Mouse (Mus musculus): ENCODE measurements around the gene Cd47. TPM values are rescaled to one million over a fixed set of nuclear protein-coding genes. Genes with fewer than 3 reads are reported as not detected.

Gene Cd47
- polyA plus RNA-seq, 1 experiment = 56.8 TPM

GRCm38 (mm10) chr16:49800996-49801395 lies 663 bp downstream of the Cd47 start:
- Histone ChIP-seq H3K36me3 (ENCODE audit: control insufficient read depth, insufficient read depth, low read length) (no peaks in the 10 kb centered on the region), H3K4me1 (ENCODE audit: control insufficient read depth, insufficient read depth, insufficient read length) (peaks cover 46% of the 10 kb centered on the region), H3K4me3 (ENCODE audit: extremely low read depth, insufficient read depth, insufficient read length) (no peak overlapping the region), H3K27ac (ENCODE audit: insufficient read depth, low read length) (peak overlapping the region; percentile 81), H3K27me3 (ENCODE audit: control insufficient read depth, insufficient read depth, low read length) (no peaks in the 10 kb centered on the region)
- TF ChIP-seq POLR2A (IDR thresholded peaks at IDR 0.05; ENCODE audit: low read depth, low read length) (no peak), CTCF (IDR thresholded peaks at IDR 0.05; ENCODE audit: extremely low read depth, insufficient read depth, insufficient read length, insufficient replicate concordance) (no peak)
- DNase-seq (ENCODE audit: low read depth in 1 of 2, low spot score in 2 of 2) = no peak
- 25% methylated on average over 5 of the region's 5 CpGs for WGBS

DNA sequence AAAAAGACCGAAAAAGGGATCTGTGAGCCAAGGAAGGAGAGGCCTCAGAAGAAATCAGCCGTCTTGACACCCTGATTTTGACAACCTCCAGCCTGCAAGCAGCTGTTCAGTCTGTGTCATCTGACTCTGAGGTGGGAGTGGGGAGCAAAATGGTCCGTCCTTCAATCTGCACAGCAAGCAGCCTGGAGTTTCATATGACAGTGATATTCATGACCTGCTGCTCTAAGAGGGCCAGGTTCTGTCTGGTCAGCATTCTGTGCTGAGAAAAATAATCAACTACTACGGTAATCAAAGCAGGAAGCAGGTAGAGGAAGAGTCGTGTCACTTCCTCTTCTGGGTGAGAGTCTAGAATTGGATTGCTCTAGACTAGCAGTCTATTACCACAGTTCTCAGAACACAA lies 1.1 kb downstream of the Cd47 start:
- peaks cover 46% of the 10 kb centered on the region for H3K4me1 ChIP-seq (ENCODE audit: control insufficient read depth, insufficient read depth, insufficient read length)
- no peak overlapping the region for H3K4me3 ChIP-seq (ENCODE audit: extremely low read depth, insufficient read depth, insufficient read length)
- no peaks in the 10 kb centered on the region for H3K27me3 ChIP-seq (ENCODE audit: control insufficient read depth, insufficient read depth, low read length)
- no peaks in the 10 kb centered on the region for H3K36me3 ChIP-seq (ENCODE audit: control insufficient read depth, insufficient read depth, low read length)
- 9% methylated on average over 5 of the region's 5 CpGs for WGBS
- TF ChIP-seq POLR2A (IDR thresholded peaks at IDR 0.05; ENCODE audit: low read depth, low read length) = no peak
- no peak for TF ChIP-seq CTCF (IDR thresholded peaks at IDR 0.05; ENCODE audit: extremely low read depth, insufficient read depth, insufficient read length, insufficient replicate concordance)
- peak overlapping the region; percentile 81 for H3K27ac ChIP-seq (ENCODE audit: insufficient read depth, low read length)
- DNase-seq (ENCODE audit: low read depth in 1 of 2, low spot score in 2 of 2) = no peak

- no peak overlapping the region for H3K4me3 ChIP-seq (ENCODE audit: extremely low read depth, insufficient read depth, insufficient read length)
- no peak overlapping the region for H3K27ac ChIP-seq (ENCODE audit: insufficient read depth, low read length)
- no peaks in the 10 kb centered on the region for H3K36me3 ChIP-seq (ENCODE audit: control insufficient read depth, insufficient read depth, low read length)
- H3K27me3 ChIP-seq (ENCODE audit: control insufficient read depth, insufficient read depth, low read length) = no peaks in the 10 kb centered on the region
- 72% methylated on average over 2 of the region's 2 CpGs for WGBS
- TF ChIP-seq POLR2A (IDR thresholded peaks at IDR 0.05; ENCODE audit: low read depth, low read length) (no peak), CTCF (IDR thresholded peaks at IDR 0.05; ENCODE audit: extremely low read depth, insufficient read depth, insufficient read length, insufficient replicate concordance) (no peak)
- DNase-seq (ENCODE audit: low read depth in 1 of 2, low spot score in 2 of 2) = no peak
- H3K4me1 ChIP-seq (ENCODE audit: control insufficient read depth, insufficient read depth, insufficient read length) = peaks cover 45% of the 10 kb centered on the region
These were observed 2.7 kb downstream of the Cd47 start for GRCm38 (mm10) chr16:49802993-49803392.

DNA sequence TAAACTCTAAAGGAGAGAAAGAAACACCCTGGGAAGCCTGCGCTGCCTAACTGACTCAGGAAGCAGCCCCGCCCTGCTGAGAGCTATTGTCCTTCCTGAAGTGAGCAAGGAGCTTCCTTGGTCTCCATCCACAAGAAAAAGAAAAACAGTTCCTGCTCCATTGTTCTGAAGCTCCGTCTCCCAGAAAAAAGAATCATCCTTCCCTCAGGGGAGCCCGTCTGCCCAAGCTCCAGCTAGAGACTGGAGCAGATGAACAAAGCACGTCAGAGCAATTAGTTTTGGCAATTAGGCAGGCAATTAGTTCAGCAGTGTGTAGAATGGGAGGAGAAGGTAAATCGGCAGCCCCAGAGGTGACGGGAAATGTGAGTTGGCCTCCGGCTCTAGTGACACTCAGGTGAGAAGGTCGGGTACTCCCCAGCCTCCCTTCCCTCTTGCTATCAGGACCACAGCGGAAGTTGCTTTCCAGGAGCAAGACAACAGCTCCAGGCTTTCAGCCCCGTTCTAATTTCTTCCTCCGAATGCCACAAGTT lies 3.7 kb downstream of the Cd47 start:
- no peak overlapping the region; the same call in 1 of the 2 replicates for H3K27ac ChIP-seq (ENCODE audit: insufficient read depth, low read length)
- TF ChIP-seq CTCF (IDR thresholded peaks at IDR 0.05; ENCODE audit: extremely low read depth, insufficient read depth, insufficient read length, insufficient replicate concordance) = no peak
- WGBS = 33% methylated on average over 12 of the region's 12 CpGs
- no peaks in the 10 kb centered on the region for H3K27me3 ChIP-seq (ENCODE audit: control insufficient read depth, insufficient read depth, low read length)
- peaks cover 37% of the 10 kb centered on the region for H3K4me1 ChIP-seq (ENCODE audit: control insufficient read depth, insufficient read depth, insufficient read length)
- H3K4me3 ChIP-seq (ENCODE audit: extremely low read depth, insufficient read depth, insufficient read length) = no peak overlapping the region
- no peak for DNase-seq (ENCODE audit: low read depth in 1 of 2, low spot score in 2 of 2)
- H3K36me3 ChIP-seq (ENCODE audit: control insufficient read depth, insufficient read depth, low read length) = no peaks in the 10 kb centered on the region

DNA sequence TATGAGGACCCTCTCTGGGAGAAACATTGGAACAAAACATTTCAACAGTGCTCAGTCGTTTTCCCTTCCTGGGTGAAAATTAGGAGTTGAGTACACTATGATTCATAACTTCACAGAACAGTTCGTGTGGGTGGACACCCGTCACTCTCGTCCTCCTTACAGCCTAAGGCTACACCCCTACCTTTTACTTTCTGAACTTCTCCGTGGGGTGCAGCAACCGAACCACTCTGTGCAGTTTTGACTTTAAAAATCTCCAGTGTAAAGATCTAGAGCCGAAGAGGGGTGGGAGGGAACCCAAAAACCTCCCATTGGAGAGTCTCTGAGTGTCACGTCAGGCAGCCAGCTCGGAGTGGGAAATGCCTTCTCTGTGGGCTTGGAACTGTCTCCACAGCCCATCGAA lies 6.6 kb downstream of the Cd47 start:
- no peak for TF ChIP-seq POLR2A (IDR thresholded peaks at IDR 0.05; ENCODE audit: low read depth, low read length)
- no peaks in the 10 kb centered on the region for H3K36me3 ChIP-seq (ENCODE audit: control insufficient read depth, insufficient read depth, low read length)
- DNase-seq (ENCODE audit: low read depth in 1 of 2, low spot score in 2 of 2) = no peak
- H3K4me1 ChIP-seq (ENCODE audit: control insufficient read depth, insufficient read depth, insufficient read length) = peaks cover 17% of the 10 kb centered on the region
- no peaks in the 10 kb centered on the region for H3K27me3 ChIP-seq (ENCODE audit: control insufficient read depth, insufficient read depth, low read length)
- WGBS = 75% methylated on average over 10 of the region's 10 CpGs
- no peak overlapping the region for H3K27ac ChIP-seq (ENCODE audit: insufficient read depth, low read length)
- no peak overlapping the region for H3K4me3 ChIP-seq (ENCODE audit: extremely low read depth, insufficient read depth, insufficient read length)

DNA sequence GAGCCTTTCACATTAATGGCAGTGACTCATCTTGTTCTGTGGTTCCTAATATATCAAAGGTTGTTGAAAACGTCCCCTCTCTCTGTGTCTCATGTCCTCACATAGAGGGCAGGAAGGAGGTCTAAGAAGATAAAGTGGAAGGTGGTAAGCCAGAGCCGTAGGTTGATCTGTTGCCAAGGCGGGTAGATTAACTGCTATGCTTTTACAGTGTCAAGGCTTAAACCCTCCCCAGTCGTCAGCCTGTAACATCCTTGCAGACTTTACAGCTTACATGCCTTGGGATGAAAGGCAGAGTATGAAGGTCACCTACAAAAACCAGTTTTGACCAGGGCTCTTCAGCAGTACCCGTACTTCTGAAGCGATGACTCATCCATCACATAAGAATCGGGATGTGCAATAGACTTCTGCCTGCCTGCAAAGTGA lies 7.1 kb downstream of the Cd47 start:
- Histone ChIP-seq H3K4me3 (ENCODE audit: extremely low read depth, insufficient read depth, insufficient read length) (no peak overlapping the region), H3K36me3 (ENCODE audit: control insufficient read depth, insufficient read depth, low read length) (no peaks in the 10 kb centered on the region), H3K27ac (ENCODE audit: insufficient read depth, low read length) (no peak overlapping the region), H3K27me3 (ENCODE audit: control insufficient read depth, insufficient read depth, low read length) (no peaks in the 10 kb centered on the region), H3K4me1 (ENCODE audit: control insufficient read depth, insufficient read depth, insufficient read length) (peaks cover 12% of the 10 kb centered on the region)
- DNase-seq (ENCODE audit: low read depth in 1 of 2, low spot score in 2 of 2) = no peak
- TF ChIP-seq POLR2A (IDR thresholded peaks at IDR 0.05; ENCODE audit: low read depth, low read length) = no peak
- TF ChIP-seq CTCF (IDR thresholded peaks at IDR 0.05; ENCODE audit: extremely low read depth, insufficient read depth, insufficient read length, insufficient replicate concordance) = no peak
- whole genome bisulfite sequencing = 50% methylated on average over 7 of the region's 7 CpGs

- H3K36me3 ChIP-seq (ENCODE audit: control insufficient read depth, insufficient read depth, low read length) = no peaks in the 10 kb centered on the region
- H3K27ac ChIP-seq (ENCODE audit: insufficient read depth, low read length) = no peak overlapping the region; the same call in 1 of the 2 replicates
- no peak for DNase-seq (ENCODE audit: low read depth in 1 of 2, low spot score in 2 of 2)
- H3K4me3 ChIP-seq (ENCODE audit: extremely low read depth, insufficient read depth, insufficient read length) = no peak overlapping the region
- 85% methylated on average over 18 of the region's 18 CpGs for WGBS
- TF ChIP-seq POLR2A (IDR thresholded peaks at IDR 0.05; ENCODE audit: low read depth, low read length) = no peak
- no peak for TF ChIP-seq CTCF (IDR thresholded peaks at IDR 0.05; ENCODE audit: extremely low read depth, insufficient read depth, insufficient read length, insufficient replicate concordance)
- peaks cover 12% of the 10 kb centered on the region for H3K4me1 ChIP-seq (ENCODE audit: control insufficient read depth, insufficient read depth, insufficient read length)
- no peaks in the 10 kb centered on the region for H3K27me3 ChIP-seq (ENCODE audit: control insufficient read depth, insufficient read depth, low read length)
These were observed 7.6 kb downstream of the Cd47 start for GRCm38 (mm10) chr16:49807862-49808430.
